Mouse (Mus musculus) intestine, postnatal 0 days (tissue): Measurements from ENCODE around the gene 1110059E24Rik. TPM values are rescaled to one million over a fixed set of nuclear protein-coding genes. Genes with fewer than 3 reads are reported as not detected.
"Not testable (repeated sequence)": the region's sequence is repeated elsewhere in the genome, so short reads cannot be mapped to it uniquely, and the experiment has no call there.

Source experiments
- ATAC-seq: fragments of 200-750 bp; cut with Nextera tagmentation; 2 replicates; pipeline ENCODE4 v1.8.0; 2017; ENCODE audit warnings: mild to moderate bottlenecking, moderate TSS enrichment, moderate library complexity
- H3K27ac ChIP-seq: fragments of 300-500 bp; sonication (generic); 2 replicates; pipeline ENCODE4 v1.5.1; 2014; ENCODE audit warnings: mild to moderate bottlenecking, low read depth, low read length, moderate library complexity
- H3K27me3 ChIP-seq: fragments of 300-500 bp; sonication (generic); replicated peaks from 2 replicates; pipeline ENCODE4 v1.6.1; 2014; ENCODE audit warnings: low read length, mixed read lengths; ENCODE audit not compliant: control insufficient read depth, insufficient read depth
- H3K36me3 ChIP-seq: fragments of 300-500 bp; sonication (generic); 2 replicates; pipeline ENCODE4 v1.6.1; 2014; ENCODE audit warnings: mild to moderate bottlenecking, moderate library complexity; ENCODE audit not compliant: control insufficient read depth, insufficient read depth
- H3K4me1 ChIP-seq: fragments of 300-500 bp; sonication (generic); replicated peaks from 2 replicates; pipeline ENCODE4 v1.6.1; 2014; ENCODE audit warnings: antibody characterized with exemption, low read length, mixed read lengths; ENCODE audit not compliant: control insufficient read depth, insufficient read depth
- H3K4me2 ChIP-seq: fragments of 300-500 bp; sonication (generic); replicated peaks from 2 replicates; pipeline ENCODE4 v1.6.1; 2014; ENCODE audit warnings: low read depth, mild to moderate bottlenecking, moderate library complexity
- H3K4me3 ChIP-seq: fragments of 300-500 bp; sonication (generic); 2 replicates; pipeline ENCODE4 v1.5.1; 2014; ENCODE audit warnings: low read depth, low read length
- H3K9ac ChIP-seq: fragments of 300-500 bp; sonication (generic); 2 replicates; pipeline ENCODE4 v1.6.1; 2014; ENCODE audit warnings: mild to moderate bottlenecking, low read depth, low read length
- H3K9me3 ChIP-seq: fragments of 300-500 bp; sonication (generic); 2 replicates; pipeline ENCODE4 v1.6.1; 2016; ENCODE audit warnings: mixed run types; ENCODE audit not compliant: control insufficient read depth
- CTCF ChIP-seq: sonication (generic); IDR thresholded peaks from 2 replicates; pipeline ENCODE4 v1.5.1; 2016; ENCODE audit warnings: low read depth, mild to moderate bottlenecking, control low read depth, antibody characterized with exemption, moderate library complexity
- WGBS: fragments of 180-500 bp; shearing (Covaris S2); extraction: QIAGEN DNeasy Blood & Tissue Kit; methylation state at CpG from one replicate; pipeline ENCODE4 v1.1.7; 2014; 5-methylcytosine and 5-hydroxymethylcytosine counted together
- polyA plus RNA-seq: library from polyadenylated mRNA; unstranded; fragments of >200 nt; fragmentation: Nextera tagmentation; extraction: Ambion mirVana; gene quantifications from 2 replicates; pipeline ENCODE4 v1.2.1, GENCODE M21; 2015

Gene 1110059E24Rik
- polyA plus RNA-seq, 1 experiment from 2014 or later: 46.5 TPM

DNA sequence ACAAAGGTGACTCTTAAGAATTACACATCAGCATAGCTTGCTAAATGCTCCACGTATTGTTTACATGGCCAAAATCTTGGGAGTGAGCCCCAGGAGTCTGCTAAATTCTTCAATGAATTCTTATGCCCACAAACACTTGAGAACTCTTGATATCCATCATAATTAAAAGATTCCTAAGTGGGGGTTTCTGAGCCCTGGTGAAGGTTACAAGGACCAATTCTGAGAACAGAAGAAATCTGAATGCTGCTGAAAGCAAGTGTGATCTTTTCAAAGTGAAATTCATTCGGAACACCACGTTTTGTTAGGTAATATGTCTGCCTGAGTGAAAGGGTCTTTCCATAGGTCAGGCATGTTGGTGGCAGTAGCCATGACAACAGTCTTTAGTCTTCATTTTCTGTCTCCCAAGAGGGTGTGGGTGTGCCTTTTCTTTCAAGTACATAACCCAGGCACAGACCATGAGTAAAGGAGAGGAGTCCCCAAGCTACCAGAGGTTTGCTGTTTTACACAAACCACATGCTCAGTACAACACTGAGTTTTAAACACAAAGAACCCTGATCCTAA lies 51.2 kb downstream of the 1110059E24Rik start:
- H3K4me2 ChIP-seq: no peak overlapping the region
- H3K36me3 ChIP-seq: 0 out of 2 replicates have a peak, but pooled peaks cover 5% of the 10 kb centered on the region
- TF ChIP-seq CTCF: no peak
- no peak overlapping the region for H3K27ac ChIP-seq
- H3K27me3 ChIP-seq: no peaks in the 10 kb centered on the region
- H3K4me1 ChIP-seq: 0 out of 2 replicates have a peak, but pooled peaks cover 2% of the 10 kb centered on the region
- WGBS: 70% methylated on average over 3 of the region's 3 CpGs
- H3K9ac ChIP-seq: no peak overlapping the region
- H3K4me3 ChIP-seq: no peak overlapping the region
- no peak for ATAC-seq
- H3K9me3 ChIP-seq: no peaks in the 10 kb centered on the region

DNA sequence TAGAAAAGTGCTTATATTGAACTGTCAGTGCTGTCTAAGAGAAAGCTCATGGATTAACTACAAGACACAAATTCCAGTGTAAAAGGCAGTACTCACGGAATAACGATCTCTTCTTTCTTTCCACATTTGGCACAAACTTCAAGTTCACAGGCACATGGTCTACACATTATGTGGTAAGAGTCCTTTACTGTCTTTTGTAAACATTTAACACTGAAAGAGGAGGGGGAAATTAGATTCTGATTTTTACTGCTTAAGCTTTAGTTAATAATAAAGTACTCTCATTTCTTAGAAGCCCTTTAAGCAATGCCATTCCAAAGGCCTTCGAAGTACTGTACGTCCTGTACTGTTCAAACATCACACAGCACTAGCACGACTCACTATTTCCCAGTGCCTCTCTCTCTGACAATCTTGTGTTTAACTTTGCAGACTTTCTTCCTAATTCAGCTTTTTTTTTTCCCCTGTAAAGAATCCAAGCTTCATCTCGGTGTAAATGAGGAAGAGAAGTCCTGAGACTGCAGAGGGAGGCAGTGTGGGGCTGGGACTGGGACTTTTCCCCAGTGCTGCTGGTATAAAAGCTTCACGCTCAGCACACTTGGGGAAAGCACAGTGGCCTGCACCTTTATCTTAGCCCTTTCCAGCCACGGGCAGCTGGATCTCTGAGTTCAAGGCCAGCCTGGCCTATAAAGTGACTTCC lies 54.0 kb downstream of the 1110059E24Rik start:
- ATAC-seq: 0 out of 2 replicates have a peak, but pooled peaks have one; percentile 16
- H3K9ac ChIP-seq: no peak overlapping the region

DNA sequence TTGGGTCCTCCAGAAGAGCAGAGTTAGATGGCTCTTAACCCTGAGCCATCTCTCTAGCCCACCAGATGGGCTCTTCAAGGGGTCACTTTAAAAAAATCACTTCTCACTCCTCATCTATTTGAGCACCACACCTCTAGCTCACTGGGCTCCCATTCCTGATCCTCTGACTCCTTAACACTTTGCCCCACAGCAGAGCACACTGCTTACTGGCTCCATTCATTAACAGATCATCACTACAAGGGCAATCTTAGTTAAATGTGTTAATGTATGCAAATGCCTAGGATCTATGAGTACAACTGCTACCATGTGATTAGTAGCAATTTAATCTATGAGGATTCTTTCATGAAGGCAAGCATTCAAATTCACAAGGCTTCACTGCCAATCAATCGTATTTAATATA lies 58.1 kb downstream of the 1110059E24Rik start:
- no peak overlapping the region for H3K4me2 ChIP-seq
- no peak overlapping the region for H3K4me3 ChIP-seq
- no peak for TF ChIP-seq CTCF
- ATAC-seq: no peak
- 92% methylated on average over 1 of the region's 1 CpGs for WGBS
- H3K9ac ChIP-seq: no peak overlapping the region
- H3K36me3 ChIP-seq: 0 out of 2 replicates have a peak, but pooled peaks cover 5% of the 10 kb centered on the region
- H3K4me1 ChIP-seq: no peaks in the 10 kb centered on the region
- no peaks in the 10 kb centered on the region for H3K9me3 ChIP-seq
- H3K27me3 ChIP-seq: no peaks in the 10 kb centered on the region
- H3K27ac ChIP-seq: no peak overlapping the region

More for the DNA sequence above, 54.0 kb downstream of the 1110059E24Rik start:
- no peaks in the 10 kb centered on the region for H3K9me3 ChIP-seq
- H3K4me2 ChIP-seq: no peak overlapping the region
- H3K4me1 ChIP-seq: no peaks in the 10 kb centered on the region
- 46% methylated on average over 8 of the region's 8 CpGs for WGBS
- H3K27me3 ChIP-seq: no peaks in the 10 kb centered on the region
- H3K36me3 ChIP-seq: 0 out of 2 replicates have a peak, but pooled peaks cover 5% of the 10 kb centered on the region
- H3K4me3 ChIP-seq: no peak overlapping the region
- no peak for TF ChIP-seq CTCF
- H3K27ac ChIP-seq: no peak overlapping the region

DNA sequence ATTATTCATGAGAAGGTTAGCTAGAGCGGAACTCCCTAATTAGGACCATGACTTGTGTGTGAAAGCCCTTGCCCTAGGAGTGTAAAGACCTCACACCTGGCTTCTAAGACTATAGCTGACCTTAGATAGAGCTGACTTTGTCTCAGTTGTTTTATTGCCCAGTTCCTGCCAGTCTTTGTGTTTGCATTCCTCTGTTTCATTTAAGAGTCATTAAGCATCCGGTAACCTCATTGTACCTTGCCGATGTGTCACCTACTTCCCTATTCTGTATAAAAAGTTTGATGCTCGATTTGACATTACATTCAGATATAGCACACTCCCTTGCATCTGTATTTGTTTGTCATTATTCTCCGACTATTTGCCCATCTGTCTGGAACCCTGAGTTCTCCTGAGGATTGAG lies 60.6 kb downstream of the 1110059E24Rik start:
- not testable (repeated sequence) for H3K4me3 ChIP-seq, H3K4me1 ChIP-seq, H3K9ac ChIP-seq, H3K9me3 ChIP-seq, H3K27ac ChIP-seq, H3K27me3 ChIP-seq, H3K4me2 ChIP-seq, H3K36me3 ChIP-seq, ATAC-seq
- 97% methylated on average over 5 of the region's 5 CpGs for WGBS

DNA sequence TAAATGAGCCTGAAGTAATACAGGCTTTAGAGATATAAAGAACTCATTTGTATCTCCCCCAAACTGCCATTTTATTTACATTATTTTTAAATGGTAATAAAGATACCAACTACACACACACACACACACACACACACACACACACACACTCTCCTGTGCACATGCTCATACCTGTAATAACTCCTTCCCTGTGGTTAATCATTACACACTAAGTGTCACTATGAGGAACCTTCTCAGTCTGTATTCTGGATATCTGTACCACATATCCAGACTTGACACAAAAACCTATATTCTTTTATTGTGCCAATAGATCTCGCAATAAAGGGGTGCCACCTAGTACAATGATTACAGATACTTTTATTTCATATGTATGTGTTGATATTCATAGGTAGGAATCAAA lies 62.9 kb downstream of the 1110059E24Rik start:
- WGBS: 48% methylated on average over 1 of the region's 1 CpGs
- H3K4me3 ChIP-seq: no peak overlapping the region
- no peak for TF ChIP-seq CTCF
- H3K9ac ChIP-seq: no peak overlapping the region
- H3K4me1 ChIP-seq: no peaks in the 10 kb centered on the region
- no peak overlapping the region for H3K4me2 ChIP-seq
- H3K27ac ChIP-seq: no peak overlapping the region
- ATAC-seq: peak; percentile 77; the same call in 1 of the 2 replicates
- no peaks in the 10 kb centered on the region for H3K36me3 ChIP-seq
- no peaks in the 10 kb centered on the region for H3K9me3 ChIP-seq
- H3K27me3 ChIP-seq: no peaks in the 10 kb centered on the region

DNA sequence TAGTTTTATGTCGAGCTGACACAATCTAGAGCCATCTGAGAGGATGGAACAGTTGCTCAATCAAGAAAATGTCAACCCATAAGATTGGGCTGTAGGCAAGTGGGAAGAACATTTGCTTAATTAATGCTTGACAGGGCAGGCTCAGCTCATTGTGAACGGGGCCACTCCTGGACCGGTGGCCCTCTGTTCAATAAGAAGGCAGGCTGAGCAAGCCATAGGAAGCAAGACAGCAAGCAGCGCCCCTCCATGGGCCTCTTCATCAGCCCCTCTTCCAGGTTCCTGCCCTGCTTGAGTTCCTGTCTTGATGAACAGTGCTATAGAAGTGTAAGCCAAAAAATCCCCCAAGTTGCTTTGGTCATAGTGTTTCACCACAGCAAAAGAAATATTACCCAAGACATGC lies 65.2 kb downstream of the 1110059E24Rik start:
- WGBS: 88% methylated on average over 4 of the region's 4 CpGs
- H3K27me3 ChIP-seq: no peaks in the 10 kb centered on the region
- H3K4me2 ChIP-seq: no peak overlapping the region
- no peak for TF ChIP-seq CTCF
- H3K36me3 ChIP-seq: no peaks in the 10 kb centered on the region
- no peaks in the 10 kb centered on the region for H3K4me1 ChIP-seq
- no peak overlapping the region for H3K4me3 ChIP-seq
- no peak for ATAC-seq
- H3K9me3 ChIP-seq: no peaks in the 10 kb centered on the region
- H3K27ac ChIP-seq: no peak overlapping the region
- no peak overlapping the region for H3K9ac ChIP-seq
